Mouse (Mus musculus) testis, postnatal 10 days (tissue): ENCODE measurements at regions not wholly inside any gene's neighbourhood (a gene's known extent, or its start where the extent isn't known, plus 50 kb on each side); places are given as distances from the start of the nearest gene placed in this dataset.
"Not testable (repeated sequence)": the region's sequence is repeated elsewhere in the genome, so short reads cannot be mapped to it uniquely, and the experiment has no call there.

ENCODE experiments used
- DNase-seq: peaks from one replicate; pipeline ENCODE4 v3.0.0; 2021; ENCODE audit warnings: low spot score

DNA sequence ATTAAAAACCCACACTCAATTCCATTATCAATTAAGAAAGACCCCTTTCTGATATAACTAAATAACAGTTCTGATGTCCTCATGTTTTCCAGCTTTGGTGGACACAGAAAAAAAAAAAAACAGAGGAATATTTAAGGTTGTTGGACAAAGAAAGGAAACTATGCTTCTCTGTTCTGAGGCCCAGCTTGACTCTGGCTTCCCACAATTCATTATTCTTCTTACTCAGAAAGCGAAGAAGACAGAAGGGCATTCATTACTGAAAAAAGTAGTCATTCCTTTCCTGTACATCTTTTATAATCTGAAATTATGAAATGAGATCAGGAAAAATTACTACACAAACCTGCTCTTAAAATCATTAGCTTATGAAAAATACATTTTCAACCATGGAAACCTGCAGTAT is 263.2 kb upstream of the 1700008P02Rik start:
- no peak for DNase-seq

DNA sequence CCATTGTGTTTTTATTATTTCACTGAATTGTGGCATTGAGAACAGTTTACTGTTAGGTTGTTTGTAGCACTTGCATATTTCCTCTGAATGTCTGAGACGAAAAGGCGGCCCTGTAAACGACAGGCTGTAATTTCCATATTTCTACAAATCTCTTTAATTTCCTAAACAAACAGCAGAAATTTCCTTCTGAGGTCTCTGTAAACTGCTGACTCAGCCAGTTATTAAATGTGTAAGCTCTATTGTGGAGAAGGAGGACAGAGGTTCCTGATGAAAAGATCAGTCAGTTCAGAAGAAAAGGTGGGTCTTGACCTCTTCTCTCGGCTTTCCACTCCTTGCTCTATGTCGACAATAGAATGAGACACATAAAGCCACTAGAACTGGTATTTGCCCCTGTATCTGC is 256.0 kb upstream of the 1700008P02Rik start:
- DNase-seq: no peak

DNA sequence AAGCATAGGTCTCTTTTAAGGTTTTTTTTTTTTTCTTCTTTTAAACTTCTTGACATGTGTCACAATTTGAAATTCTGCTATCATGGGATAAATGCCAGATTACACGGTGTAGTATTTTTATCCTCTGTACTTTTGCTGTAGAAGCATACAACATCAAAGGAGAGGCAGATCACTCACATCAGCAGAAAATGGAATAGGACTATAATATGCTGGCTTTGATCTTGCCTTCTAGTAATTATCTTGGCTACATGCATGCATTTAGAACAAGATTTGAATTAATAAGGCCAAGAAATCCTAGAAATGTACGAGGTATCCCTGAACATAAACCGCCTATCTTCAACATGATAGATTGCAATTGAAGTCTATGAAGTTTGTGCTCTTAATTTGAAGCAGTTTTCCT is 251.9 kb upstream of the 1700008P02Rik start:
- DNase-seq: no peak

DNA sequence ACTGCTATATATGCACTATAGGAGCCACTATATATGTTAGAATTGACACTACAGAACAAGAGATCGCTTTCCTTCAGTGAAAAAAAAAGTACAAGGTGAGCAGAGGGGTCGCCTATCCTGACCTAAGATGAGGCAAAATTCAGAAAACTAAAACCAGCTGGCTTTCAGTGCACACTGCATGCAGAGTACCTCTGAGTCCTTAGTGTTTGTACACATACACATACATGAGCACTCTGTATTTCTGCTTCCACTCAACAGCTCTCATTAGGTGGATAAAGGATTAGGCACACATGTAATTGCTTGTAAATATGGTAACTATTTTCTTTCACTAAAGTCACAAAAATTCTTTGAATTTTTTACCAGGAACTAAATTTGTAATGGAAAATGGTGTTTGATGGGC is 251.5 kb upstream of the 1700008P02Rik start:
- DNase-seq: no peak

DNA sequence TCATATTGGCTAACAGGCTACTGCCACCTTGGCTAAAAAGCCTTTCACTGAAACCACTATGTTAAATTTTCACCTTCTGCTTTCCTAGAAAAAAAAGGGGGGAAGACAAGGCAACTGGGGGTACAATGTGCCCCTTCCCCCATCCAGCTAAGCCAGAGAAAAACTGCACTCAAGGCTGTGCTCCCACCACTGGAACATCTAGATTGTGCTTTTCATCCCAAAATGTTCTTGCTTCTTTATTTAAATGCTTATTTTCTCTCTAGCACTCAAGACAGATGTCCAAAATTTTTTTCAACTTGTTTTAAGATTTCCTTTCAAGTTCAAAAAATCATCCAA is 245.9 kb upstream of the 1700008P02Rik start:
- no peak for DNase-seq

DNA sequence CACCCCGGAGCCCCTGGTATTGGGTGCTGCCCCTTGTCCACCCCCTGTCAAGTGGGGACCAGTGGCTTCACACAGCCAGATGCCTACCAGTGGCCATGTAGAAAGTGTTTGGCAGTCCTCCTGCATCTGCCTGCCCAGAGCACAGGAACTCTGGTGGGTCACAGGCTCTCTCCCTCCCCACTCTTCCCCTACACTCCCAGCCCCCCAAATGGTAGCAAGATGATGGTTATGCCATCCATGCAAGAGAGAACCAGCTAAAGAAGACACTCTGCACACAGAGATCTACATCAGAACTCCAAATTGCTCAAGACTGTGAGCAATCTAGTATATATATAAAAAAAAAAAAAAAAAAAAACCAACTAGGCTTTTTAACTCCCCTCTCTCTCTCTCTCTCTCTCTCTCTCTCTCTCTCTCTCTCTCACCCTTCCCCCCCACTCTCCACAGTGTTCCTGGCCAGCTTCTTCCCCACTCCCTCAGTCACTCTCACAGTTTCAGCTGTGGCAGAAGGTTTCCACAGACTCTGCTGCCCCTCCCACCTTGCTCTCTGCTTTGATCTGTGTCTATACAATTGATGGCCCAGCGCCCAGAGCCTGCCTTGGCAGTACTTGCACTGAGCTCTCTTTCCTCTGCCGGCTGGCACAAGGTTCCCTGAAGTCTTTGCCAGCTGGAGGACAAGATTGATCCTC is 245.4 kb upstream of the 1700008P02Rik start:
- no peak for DNase-seq

DNA sequence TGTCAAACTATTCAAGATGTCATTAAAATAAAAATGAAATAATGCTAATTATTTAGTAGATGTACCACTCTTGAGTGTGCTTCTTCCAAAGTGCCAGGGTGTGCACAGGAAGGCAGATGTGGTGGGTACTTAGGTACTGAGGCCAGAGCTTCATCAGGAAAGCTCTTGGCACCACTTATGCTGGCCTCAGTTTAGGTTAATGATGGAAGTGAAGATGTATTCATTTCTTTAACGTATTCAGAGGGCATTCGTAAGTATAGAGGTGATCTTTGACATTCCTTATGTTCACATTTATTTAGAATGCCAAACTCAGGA is 239.6 kb upstream of the 1700008P02Rik start:
- DNase-seq: no peak

DNA sequence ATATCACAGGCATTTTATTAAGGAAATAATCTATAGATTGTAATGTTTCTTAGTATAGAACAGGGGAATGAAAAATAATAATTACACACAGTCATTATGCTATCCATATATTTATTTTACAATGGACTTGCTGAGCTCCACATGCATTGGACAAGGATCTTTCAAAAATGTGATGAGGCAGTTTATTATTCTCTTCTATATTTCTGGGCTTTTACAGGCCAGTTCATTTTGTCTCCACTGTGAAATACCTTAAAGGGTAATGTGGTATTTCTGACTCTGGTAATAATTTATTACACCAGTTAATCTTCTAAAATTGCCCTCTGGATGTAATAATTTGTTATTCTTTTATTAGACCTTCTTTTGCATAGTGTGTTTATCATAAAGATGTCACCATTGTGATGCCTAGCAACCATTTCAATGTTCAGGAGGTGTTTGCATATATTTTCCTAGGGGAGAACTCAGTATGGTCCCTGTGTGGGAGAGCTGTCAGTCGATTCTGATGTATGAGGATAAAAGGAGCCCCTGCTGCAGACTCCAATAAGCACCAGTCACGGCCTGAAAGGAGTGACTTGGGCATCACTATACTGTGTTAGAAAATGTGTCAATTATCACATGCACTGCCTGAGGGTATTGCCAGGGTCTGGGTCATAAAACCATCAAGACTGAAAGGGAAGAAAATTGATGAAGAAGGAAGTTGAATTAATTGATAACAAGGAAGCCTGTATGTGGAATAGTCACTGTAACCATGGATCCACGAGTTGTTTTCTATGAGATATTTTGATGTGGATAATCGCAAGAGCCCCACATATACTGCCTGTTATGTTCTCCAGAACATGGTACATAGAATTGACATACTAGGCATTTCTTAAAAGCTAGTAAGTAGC is 239.0 kb upstream of the 1700008P02Rik start:
- no peak for DNase-seq

DNA sequence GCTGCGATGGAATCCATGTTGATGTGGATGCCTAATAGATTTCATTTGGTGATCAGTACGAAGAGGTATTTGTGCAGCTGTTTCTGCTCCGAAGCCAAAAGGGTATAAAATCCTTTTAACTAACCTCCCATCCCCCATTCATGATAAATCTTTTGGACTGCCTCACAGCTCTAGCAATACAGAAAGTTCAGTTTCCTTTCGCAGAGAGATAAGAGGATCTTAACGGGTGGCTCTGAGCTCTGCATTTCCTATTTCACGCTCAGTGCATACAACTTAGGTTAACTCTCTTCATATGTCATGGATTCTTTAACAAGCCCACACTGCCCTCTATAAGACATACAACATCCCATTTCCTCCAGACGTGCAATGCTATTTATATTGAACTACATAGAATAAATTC is 199.1 kb upstream of the 1700008P02Rik start:
- no peak for DNase-seq

DNA sequence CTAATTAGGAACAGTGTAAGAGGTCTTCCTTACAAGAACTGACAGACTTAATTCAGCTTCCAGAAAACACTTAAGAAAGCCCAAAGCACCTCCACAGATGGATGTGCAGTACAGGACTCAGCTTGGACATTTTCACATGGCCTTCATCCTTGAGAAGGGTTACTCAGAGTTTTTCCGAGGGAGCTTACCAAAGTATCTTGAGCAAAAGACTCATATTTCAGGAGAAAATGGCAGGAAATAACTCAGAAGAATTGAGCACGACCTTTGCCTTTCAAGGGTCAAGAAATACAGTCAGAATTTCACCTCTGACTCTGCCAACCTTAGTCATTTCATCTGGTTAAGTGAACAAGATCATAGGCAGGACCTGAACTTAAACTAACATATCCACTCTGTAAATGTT is 192.1 kb upstream of the 1700008P02Rik start:
- no peak for DNase-seq

DNA sequence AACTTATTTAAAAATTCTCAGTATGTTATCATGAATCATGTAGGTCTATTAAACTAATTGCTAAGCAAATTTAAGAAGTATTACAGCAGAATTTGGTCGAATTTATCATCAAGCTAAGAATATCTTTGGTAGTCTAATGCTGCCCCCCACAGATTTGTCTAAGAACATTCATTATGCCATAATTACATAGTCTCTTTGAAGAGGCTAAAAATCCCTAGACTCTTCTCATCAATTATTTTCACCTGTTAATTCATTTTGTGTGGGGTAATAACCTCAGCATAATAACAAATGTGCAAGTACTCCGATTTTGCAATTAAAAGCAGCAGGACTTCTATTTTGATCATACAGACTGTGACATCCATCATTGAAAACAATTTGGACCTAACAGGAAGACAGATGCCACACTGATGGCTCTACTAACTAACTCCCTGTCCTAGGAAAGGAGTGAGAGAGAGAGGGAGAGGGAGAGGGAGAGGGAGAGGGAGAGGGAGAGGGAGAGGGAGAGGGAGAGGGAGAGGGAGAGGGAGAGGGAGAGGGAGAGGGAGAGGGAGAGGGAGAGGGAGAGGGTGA is 189.2 kb upstream of the 1700008P02Rik start:
- no peak for DNase-seq

DNA sequence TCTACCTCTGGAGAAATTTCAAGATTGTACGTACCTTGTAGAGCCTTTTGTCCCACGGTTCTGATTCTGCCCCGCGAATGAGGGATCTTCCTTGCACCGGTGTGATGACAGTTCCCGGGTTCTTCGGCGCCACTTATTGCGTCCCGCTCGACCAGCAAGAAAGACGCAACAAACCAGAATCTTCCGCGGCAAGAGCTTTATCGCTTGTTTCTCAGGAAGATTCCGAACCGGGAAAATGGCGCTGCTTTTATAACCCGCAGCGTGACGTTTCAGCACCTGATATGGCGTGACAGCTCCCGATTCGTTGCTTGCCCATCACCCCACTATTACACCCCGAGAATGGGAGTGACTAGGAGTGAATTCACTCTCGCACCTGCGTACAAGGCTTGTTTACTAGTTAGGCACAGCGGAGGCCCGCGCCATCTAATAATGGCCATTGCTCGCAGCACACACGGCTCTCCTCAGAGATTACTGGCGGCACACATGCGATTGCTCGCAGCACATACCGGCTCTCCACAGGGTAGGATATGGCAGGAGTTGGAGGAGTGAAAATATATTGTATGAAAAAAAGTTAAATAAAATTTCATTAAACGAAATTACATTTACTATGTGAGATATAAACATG is 180.0 kb upstream of the 1700008P02Rik start:
- not testable (repeated sequence) for DNase-seq

DNA sequence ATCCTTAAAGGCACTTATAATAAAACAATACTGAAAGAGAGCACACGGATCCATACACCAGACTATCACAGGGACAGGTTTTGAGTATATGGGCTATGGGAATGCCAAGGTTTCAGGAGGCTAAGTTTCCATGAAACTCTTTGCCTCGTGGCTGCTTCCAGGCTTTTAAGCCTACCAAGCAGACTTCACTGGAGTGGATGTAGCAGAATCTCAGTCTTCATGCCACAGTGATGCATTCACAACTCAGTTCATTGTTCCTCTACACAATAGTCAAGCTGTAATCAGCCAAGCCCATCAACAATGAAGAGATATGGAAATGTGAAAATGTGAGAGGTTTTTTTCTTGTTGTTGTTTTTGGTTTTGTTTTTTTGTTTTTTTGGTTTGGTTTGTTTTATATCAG is 148.3 kb upstream of the 1700008P02Rik start:
- DNase-seq: no peak

DNA sequence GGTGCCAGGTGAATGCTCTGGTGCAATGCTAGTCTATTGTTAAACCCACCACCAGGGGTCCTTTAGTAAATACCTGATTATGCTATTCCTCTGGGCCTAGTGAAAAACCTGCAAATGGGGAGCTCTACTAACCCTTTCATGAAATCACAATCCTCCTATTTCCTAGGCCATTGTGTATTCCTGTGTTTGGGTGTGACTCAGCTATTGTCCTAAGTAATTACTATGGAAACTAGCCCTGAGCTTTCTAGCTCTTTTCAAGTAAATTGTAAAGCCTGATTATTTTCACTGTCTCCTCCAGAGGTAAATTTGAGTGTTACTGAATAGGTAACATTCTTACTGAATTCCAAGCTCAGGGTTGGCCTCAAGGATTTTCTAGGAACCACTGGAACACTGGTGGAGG is 147.8 kb upstream of the 1700008P02Rik start:
- DNase-seq: not testable (repeated sequence)

DNA sequence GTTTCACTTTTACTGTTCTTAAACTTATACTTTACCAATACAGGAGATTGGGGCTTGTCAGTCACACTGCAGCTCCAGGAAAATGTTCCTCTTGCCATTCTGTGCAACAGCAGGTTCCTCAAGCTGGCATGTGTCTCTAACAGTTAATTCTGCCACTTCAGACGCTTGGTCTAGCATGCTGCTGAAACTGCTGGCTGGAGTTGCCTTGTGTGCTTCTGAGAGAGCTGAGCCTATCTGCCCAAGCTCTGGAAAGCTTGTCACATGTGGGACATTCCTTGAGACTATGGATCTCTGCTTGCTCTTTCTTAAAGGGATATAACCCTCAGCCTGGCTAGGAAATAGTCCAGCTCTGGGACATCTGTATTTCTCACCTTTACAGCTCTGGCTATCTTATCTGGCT is 138.9 kb upstream of the 1700008P02Rik start:
- DNase-seq: no peak

DNA sequence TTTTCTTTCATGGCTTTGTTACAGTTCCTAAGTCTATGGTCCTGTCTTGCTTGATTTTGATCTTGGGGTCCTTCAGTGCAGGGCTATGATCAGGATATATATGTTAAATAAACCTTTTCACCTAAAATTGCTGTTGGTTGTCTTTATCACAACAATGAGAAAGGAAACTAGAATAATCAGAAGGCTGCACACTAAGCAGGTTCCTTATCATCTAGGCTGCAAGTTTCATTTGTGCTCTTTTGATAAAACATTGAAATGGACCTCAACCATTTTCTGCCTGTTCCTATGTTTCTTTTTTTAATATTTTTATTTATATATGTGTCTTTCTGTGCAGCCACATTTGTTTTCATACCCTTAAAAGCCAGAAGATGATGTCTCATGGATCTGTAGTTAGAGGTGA is 137.3 kb upstream of the 1700008P02Rik start:
- DNase-seq: no peak

DNA sequence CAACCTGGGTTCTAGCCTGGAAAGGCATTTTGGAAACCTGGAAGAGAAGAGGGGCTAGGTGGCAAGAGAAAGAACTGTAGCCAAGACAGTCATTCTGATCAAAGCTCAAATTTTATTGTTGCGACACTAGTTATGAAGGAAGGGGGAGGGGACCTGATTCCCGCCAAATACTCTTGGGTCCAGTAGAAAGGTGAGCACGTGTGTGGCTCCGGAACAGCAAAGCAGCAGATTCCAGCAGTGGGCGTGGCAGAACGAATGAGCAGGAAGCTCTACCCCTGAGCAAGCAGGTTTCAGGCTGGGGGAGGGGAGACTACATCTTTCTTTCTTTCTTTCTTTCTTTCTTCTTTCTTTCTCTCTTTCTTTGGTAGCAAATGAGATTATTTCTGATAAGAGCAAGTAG is 130.5 kb upstream of the 1700008P02Rik start:
- DNase-seq: not testable (repeated sequence)

DNA sequence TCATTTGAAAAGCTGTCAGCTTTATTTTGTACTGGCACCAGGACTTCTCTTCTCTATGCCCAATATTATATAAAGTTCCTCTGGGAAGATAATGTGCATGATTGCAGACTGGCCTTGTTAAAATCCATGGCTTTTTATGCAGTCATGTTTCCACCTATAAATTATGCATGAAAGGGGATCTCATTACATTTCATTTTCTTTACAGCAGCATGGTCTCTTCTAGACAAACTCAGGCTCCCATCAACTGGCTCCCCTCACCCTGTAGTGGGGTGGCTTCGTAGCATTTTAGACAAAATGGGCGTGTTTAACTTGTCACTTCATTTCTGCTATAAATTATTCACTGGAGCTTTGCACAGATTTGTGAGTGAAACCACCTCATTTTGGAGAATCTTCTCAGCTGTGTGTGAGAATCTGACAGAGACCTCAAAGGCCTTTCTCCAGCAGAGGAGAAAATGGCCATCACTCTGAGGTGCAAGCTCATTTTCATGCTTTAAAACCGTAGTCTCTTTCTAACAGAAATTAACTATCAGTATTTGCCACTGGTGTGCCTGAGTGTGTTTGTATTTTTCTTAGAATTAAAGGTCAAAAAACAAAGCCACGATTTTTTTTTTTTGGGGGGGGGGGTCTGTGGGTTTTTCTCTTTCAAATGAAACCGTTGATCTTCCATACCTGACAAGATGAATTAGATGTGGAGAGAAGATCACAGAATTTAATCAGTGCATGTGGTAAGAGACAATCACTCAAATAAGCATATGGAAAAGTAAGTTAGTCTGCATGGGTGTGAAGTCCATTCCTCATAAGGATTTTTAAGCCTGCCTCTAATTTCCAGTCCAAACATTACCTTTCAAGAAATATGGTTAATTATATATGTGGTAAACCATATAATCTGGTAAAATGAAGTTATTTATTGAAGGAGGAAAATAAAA is 111.4 kb upstream of the 1700008P02Rik start:
- DNase-seq: no peak

DNA sequence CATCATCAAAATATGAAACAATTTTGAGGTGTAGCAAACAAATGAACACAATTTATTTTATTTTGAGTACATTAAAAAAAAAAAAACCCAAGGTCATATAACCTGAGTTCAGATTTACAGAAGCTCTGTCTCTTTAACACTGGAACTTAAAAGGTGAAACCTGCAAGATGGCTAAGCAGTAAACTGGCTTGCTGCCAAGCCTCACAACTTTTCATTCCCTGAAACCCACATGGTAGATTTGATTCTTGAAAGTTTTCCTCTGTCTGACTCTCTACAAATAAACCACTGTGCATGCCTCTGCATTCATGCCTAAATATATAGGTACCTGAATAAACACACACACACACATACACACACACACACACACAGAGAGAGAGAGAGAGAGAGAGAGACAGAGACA is 109.8 kb upstream of the 1700008P02Rik start:
- DNase-seq: no peak

DNA sequence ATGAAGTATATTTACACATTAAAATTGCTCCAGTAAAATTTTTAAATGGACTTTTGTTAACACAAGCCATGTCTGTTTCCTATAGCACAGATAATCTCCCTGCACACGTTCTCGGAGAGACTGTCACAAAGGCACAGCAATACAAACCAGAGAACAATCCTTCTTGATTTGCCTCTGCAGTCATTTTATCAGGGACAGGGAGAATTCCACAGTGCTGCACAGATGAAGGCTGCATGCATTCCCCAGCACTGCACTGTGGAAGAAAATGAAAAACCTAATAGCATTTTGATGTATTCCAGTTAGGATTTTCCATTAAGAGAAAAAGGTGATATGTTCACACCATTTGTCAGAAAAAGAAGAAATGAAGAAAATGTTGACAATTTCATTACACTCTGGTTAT is 63.4 kb upstream of the 1700008P02Rik start:
- no peak for DNase-seq

DNA sequence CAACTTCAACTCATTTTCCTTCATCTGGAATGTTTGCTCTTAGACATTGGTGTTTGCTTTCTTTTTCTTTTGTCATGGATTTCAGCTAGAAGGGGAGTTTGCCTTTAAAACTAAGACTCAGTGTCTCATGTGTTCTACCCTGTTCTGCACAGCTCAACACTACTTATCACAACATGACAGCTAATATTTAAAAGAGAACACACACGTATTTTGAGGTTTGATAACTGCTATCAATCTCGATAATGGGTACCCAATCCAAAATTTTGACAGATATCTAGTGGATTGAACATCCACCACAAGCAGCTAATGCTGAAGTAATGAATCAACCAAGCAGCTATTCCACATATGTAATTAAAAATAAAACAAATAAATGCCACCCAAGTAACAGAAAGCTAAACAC is 61.2 kb upstream of the 1700008P02Rik start:
- DNase-seq: no peak

DNA sequence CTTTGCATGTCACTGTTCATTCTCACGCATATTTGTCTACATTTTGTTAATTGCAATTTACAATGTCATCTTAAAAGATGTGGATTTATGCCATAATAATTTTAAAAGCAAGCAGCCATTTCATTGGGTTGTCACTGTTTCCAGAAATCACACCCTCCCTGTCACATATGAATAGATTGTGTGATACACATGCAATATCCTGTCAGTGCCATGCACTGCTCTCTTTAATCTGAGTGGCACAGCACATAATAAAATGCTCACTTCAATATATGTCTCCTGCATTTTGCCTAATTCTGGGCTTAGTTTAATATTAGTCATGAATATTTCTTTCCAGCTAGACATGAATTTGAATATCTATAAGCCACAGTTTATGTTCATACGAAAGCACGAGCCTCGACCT is 56.1 kb upstream of the 1700008P02Rik start:
- no peak for DNase-seq
